Comparison of ENCODE assay signal across 16 mouse cellular contexts in the genomic region with DNA sequence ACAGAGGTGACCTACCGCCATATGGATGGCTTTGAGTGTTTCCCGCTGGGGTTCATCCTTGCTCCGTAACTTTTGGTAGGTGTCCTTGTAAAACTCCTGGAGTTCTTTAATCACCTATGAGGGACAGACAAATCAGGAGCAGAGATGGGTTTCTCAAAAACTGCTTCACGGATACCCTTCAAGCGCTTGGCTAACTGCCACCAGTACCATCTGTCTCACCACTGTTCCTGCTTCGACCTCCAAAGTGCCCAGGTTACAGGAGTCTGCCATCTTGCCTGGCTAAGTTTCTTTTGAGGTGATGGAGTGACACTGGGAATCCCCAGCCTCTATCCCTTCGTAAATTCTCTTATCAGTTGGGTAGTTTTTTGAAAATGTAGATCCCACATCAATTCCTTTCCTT.
"Had no signal": no experiment of that assay in that cellular context is flagged by ENCODE, and none has a peak within 500 bp of the region (broad histone marks: within the 10 kb centered on the region; RNA-seq: fewer than 3 reads in every experiment).

No protein-coding gene starts in this region.

- DNase-seq: retina, postnatal 1 day; right cerebral cortex, adult 18-20 months; right cerebral cortex, postnatal 14 days; right cerebral cortex, postnatal 25 days; right cerebral cortex, postnatal 4 days; spleen, adult 18-20 months; thymus, adult 18-20 months; thymus, adult 2 months; thymus, postnatal 14 days; thymus, postnatal 25 days; thymus, postnatal 36 days; thymus, postnatal 4 days had no signal

- H3K27me3 ChIP-seq: neural tube, embryonic 13.5 days; neural tube, embryonic 15.5 days; stomach, embryonic 15.5 days had no signal

- H3K4me2 ChIP-seq: neural tube, embryonic 13.5 days; neural tube, embryonic 15.5 days; stomach, embryonic 15.5 days had no signal

- H3K36me3 ChIP-seq: neural tube, embryonic 15.5 days had no signal

- H3K4me1 ChIP-seq: stomach, embryonic 15.5 days had no signal

- H3K9ac ChIP-seq: neural tube, embryonic 13.5 days; neural tube, embryonic 15.5 days; stomach, embryonic 15.5 days had no signal

- H3K27ac ChIP-seq: neural tube, embryonic 13.5 days; neural tube, embryonic 15.5 days; stomach, embryonic 15.5 days; stomach, postnatal 0 days had no signal

- H3K4me3 ChIP-seq: neural tube, embryonic 13.5 days; neural tube, embryonic 15.5 days; stomach, embryonic 15.5 days had no signal

- H3K9me3 ChIP-seq: neural tube, embryonic 13.5 days; neural tube, embryonic 15.5 days; stomach, embryonic 15.5 days had no signal
